Mouse (Mus musculus) ES-Bruce4 (cell line): ENCODE results near the gene Foxb1.

Source experiments
- CTCF ChIP-seq: IDR thresholded peaks from one replicate; pipeline ENCODE4 v1.8.1; 2011; ENCODE audit warnings: low read depth, low read length
- EP300 ChIP-seq: IDR thresholded peaks from 2 replicates; pipeline ENCODE4 v1.6.1; 2011; ENCODE audit warnings: low read depth, low read length; ENCODE audit not compliant: insufficient read depth
- POLR2A ChIP-seq: IDR thresholded peaks from one replicate; pipeline ENCODE4 v1.8.1; 2011; ENCODE audit warnings: low read length; ENCODE audit not compliant: insufficient read depth

GRCm38 (mm10) chr9:69766936-69767335 is 6.2 kb upstream of the Foxb1 start:
- TF ChIP-seq CTCF (no peak), EP300 (no peak), POLR2A (no peak)
